Mouse (Mus musculus): ENCODE measurements around the gene Mrgprb8.
"Not testable (repeated sequence)": the region's sequence is repeated elsewhere in the genome, so short reads cannot be mapped to it uniquely, and the experiment has no call there.

The Mrgprb8 gene

DNA sequence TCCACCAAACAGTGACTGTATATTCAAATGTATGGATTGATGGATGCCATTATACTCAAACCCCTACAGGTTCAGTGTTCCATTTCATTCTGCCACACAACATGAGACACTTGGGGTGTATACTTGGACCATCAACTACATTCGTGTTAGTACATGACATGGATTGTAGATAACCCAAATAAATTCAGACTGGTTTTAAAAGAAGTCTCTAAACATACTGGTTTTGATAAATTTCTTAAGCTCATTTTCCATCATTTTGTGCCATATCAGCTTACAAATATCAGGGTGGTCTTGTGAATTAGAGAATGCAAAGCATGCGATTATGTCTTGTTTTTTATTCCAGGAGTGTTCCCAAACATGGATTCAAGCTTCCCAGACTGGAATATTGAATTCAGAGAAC, at the start of gene Mrgprb8:
Gene Mrgprb8, plus strand, starts transcription at position 301 of the 400 bp plus-strand sequence.
- no peak for DNase-seq (ENCODE audit: low read depth, low spot score)

DNA sequence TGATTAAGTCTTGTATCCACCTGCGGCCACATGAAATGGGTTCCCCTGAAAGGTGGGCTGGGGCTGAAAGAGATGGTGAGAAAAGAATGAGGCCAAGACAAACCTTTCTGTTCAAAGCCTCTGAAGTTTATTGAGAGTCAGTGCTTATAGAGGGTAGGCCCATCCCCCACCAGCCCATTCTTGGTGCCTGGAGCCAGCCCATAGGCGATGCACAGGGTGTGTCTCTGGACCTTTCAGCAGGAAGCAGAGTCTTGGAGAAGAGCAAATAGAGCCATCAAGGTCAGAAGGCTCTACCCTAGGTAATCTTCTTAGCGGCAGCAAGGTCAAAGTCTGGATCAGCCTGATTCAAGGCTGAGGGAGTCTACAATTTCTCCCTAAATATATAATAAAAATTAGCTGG, 47.6 kb downstream of the Mrgprb8 start:
- not testable (repeated sequence) for DNase-seq (ENCODE audit: low read depth, low spot score)

DNA sequence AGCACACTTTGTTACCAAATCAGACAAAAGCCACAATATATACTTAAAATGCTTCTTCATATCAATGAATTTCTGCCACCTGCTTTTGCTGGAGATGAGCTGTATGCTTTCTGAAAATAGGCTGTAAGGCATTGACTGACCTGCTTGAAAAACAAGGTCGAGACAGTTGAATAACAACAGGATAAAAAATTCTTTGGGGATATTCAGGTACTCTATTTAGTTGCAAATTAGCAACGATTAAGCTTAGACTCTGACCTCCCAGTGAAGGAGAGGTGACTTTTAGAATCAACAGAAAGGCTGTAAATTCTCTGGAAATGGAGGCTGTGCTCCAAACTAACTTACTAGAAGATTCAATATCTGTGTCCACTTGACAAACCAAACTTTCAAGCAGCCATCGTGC, 48.3 kb downstream of the Mrgprb8 start:
- DNase-seq (ENCODE audit: low read depth, low spot score), result no peak

Data from brain, embryonic 18.5 days (tissue).